Mouse (Mus musculus): ENCODE measurements around the gene Mfsd9.

GRCm38 (mm10) chr1:40805891-40806290 is 15.4 kb upstream of the Mfsd9 start:
- TF ChIP-seq CTCF (conservative IDR thresholded peaks at IDR 0.05; ENCODE audit: insufficient read depth, insufficient read length, low read depth, low read length) (no peak), POLR2A (IDR thresholded peaks at IDR 0.05; ENCODE audit: low read depth, low read length) (no peak)

Measured in kidney, adult 2 months (tissue).